Mouse (Mus musculus) embryonic fibroblast, embryonic 13.5 days (primary cell): ENCODE measurements around the gene Sh3pxd2b. TPM values are rescaled to one million over a fixed set of nuclear protein-coding genes. Genes with fewer than 3 reads are reported as not detected.

ENCODE experiments used
- H3K27ac ChIP-seq: 2 replicates; pipeline ENCODE4 v1.5.1; 2012; ENCODE audit warnings: low read length, control low read depth, inconsistent platforms; ENCODE audit not compliant: insufficient read depth
- H3K4me1 ChIP-seq: 2 replicates; pipeline ENCODE4 v1.6.1; 2011; ENCODE audit warnings: low read length; ENCODE audit not compliant: control insufficient read depth, insufficient read depth
- H3K4me3 ChIP-seq: 2 replicates; pipeline ENCODE4 v1.5.1; 2011; ENCODE audit warnings: mild to moderate bottlenecking, control low read depth, low read length; ENCODE audit not compliant: insufficient read depth
- CTCF ChIP-seq: IDR thresholded peaks from 2 replicates; pipeline ENCODE4 v1.5.1; 2011; ENCODE audit warnings: mild to moderate bottlenecking, control low read depth, low read length, moderate library complexity, borderline replicate concordance; ENCODE audit not compliant: insufficient read depth
- POLR2A ChIP-seq: IDR thresholded peaks from 2 replicates; pipeline ENCODE4 v1.6.1; 2011; ENCODE audit warnings: low read depth, mild to moderate bottlenecking, control low read depth, low read length, moderate library complexity
- polyA plus RNA-seq: library from polyadenylated mRNA; stranded (reverse); fragments of >200 nt; gene quantifications from 2 replicates; pipeline ENCODE4 v1.2.4, GENCODE M21; 2011; ENCODE audit warnings: low read depth; ENCODE audit not compliant: missing spikeins, insufficient read length

The Sh3pxd2b gene
- polyA plus RNA-seq, 1 experiment = 58.8 TPM

DNA sequence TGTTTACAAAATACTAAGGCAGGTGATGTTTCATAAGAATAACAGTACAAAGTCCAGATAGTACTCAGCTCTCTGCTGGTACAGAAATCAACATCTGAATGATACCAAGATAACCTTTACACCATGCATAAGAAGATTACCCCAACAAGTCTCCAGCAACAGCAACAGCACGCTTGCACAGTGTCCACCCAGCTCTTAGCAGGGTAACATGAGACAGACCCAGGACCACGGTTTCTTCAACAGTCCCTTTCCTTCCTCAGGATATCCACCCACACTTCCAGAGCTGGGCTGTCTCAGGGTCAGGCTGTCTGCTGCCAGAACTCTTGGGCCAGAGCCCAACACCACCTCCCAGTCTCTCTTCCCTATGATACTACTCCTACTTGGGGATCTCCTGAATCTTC is 8.5 kb upstream of the Sh3pxd2b start:
- TF ChIP-seq CTCF (no peak), POLR2A (no peak)
- no peaks in the 10 kb centered on the region for H3K4me1 ChIP-seq
- H3K27ac ChIP-seq = no peak overlapping the region
- no peak overlapping the region for H3K4me3 ChIP-seq

DNA sequence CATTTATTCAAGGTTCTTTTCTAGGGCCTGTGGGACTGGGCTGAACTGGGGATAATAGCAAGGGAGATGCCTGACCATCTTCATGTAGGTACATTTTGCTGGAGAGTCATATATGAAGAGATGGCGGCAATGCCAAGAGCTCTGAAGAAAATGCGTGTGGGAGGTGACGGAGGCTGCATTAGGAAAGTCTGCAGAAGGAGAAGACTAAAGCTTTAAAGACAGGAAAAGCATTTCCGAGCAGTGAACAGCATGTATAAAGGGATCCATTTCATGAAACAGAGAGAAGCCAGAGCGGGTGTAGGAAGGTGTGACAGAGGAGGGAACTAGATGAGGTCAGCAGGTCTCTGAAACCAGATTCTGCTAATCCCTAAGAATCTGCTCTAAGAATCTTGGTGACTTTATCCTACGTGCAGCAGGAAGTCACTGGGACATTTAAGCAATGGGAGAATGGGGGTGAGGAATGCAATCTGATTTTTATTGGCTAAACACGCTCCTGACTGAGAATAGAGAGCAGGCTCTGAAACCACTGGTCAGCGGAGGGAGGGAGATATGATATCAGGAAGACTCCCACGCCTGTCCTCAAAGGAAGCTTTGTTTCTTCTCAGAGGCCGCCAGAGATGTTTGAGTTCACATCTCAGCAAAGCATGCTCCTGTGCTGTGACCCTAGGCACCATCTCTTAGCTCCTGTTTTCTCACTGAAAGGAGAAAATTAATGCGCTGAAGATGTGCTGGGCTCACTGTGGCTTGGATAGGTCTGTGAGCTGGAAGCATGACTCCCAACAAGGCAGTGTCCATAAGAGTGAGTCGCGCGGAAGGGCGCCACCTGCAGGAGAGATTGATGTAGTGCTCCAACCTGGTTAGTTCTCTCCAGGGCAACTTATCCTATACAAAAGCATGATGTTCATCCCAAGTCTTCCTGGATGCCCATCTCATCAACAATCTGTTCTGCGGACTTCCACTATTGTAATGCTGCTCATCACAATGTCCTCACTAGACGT is 6.8 kb upstream of the Sh3pxd2b start:
- Histone ChIP-seq H3K27ac (no peak overlapping the region), H3K4me3 (no peak overlapping the region), H3K4me1 (peaks cover 4% of the 10 kb centered on the region)
- TF ChIP-seq CTCF = peak; percentile 67; the same call in 1 of the 2 replicates
- TF ChIP-seq POLR2A = no peak

DNA sequence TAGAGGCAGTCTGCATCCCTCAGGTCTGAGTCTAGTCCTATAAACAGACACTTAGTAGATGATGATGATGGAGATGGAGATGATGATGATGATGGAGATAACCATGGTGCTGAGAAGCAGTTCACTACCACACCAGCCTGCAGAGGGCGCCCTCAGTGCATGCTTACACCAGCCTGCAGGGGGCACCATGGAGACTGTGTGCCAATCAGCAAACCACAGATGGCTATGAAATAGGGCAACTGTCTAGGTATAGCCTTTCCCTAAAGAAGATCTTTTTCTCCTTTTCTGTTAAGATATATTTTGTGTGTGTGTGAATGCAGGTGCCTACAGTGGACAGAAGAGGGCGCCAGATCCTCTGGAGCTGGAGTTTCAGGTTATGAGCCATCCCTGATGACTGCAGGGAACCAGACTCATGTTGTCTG is 4.8 kb upstream of the Sh3pxd2b start:
- H3K4me3 ChIP-seq = no peak overlapping the region
- H3K4me1 ChIP-seq = peaks cover 8% of the 10 kb centered on the region
- TF ChIP-seq POLR2A (no peak), CTCF (peak; percentile 89)
- no peak overlapping the region for H3K27ac ChIP-seq

DNA sequence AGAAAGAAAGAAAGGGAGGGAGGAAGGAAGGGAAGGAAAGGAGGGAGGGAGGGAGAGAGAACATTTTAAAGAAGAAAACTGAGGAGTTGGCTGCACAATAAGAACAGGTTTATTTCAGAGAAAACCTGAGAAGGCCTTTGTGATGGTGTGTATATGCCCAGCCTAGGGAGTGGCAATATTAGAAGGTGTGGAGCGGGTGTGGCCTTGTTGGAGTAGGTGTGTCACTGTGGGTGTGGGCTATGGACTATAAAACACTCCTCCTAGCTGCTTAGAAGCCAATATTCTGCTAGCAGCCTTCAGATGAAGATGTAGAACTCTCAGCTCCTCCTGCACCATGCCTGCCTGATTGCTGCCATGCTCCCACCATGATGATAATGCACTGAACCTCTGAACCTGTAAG is 4.3 kb upstream of the Sh3pxd2b start:
- no peak overlapping the region for H3K27ac ChIP-seq
- peaks cover 8% of the 10 kb centered on the region for H3K4me1 ChIP-seq
- TF ChIP-seq POLR2A (no peak), CTCF (no peak)
- H3K4me3 ChIP-seq = no peak overlapping the region

DNA sequence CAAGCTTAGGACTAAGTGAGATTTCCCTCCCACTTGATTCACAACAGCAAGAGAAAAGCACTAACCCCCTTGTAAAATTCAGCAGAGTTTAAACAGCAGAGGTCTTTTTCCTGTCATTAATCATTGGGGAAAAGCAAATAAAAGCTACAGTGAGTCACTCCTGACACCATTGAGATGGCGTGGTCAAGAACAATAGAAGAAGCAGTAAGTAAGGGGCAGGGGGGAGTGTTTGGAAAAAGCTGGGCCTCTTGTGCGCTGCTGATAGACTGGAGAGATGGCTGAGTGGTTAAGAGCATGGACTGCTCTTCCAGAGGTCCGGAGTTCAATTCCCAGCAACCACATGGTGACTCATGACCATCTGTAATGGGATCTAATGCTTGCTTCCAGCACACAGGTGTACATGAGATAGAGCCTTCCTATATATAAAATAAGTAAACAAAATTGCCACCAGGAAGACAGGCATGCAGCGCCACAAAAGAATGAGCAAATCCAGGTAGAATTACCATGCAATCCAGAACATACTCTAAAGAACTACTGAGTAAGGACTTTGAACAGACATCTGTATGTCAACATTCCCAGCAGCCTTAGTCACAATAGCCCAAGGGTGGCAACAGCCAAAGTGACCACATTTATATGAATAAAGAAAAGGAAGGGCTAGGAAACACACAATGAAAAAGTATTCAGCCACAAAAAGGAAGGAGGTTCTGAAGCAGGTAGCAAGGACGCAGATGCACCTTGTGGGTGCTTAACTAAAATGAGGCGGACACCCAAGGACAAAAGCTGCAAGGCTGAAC is 1.9 kb upstream of the Sh3pxd2b start:
- no peak overlapping the region for H3K4me3 ChIP-seq
- peak overlapping the region; percentile 18 for H3K27ac ChIP-seq
- no peak for TF ChIP-seq CTCF
- TF ChIP-seq POLR2A = no peak
- H3K4me1 ChIP-seq = peaks cover 14% of the 10 kb centered on the region

DNA sequence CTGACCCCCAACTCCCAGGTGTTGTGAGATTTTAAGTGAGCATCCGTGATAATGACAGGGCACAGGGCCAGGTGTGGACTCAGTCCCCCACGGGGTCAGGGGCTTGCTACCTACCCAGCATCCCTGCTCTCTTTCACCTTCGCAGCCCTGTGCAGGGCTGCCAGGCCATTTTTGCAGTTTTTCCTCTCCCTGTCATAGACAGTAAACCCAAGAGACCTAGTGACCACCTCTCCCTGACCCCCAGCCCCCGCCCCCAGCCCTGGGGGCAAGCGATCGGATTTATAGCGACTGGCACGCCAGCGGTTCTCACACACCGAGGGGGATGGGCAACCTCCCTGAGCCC is 385 bp upstream of the Sh3pxd2b start:
- H3K4me1 ChIP-seq = peaks cover 14% of the 10 kb centered on the region
- H3K27ac ChIP-seq = no peak overlapping the region
- TF ChIP-seq CTCF (no peak), POLR2A (no peak)
- peak overlapping the region; percentile 42 for H3K4me3 ChIP-seq

DNA sequence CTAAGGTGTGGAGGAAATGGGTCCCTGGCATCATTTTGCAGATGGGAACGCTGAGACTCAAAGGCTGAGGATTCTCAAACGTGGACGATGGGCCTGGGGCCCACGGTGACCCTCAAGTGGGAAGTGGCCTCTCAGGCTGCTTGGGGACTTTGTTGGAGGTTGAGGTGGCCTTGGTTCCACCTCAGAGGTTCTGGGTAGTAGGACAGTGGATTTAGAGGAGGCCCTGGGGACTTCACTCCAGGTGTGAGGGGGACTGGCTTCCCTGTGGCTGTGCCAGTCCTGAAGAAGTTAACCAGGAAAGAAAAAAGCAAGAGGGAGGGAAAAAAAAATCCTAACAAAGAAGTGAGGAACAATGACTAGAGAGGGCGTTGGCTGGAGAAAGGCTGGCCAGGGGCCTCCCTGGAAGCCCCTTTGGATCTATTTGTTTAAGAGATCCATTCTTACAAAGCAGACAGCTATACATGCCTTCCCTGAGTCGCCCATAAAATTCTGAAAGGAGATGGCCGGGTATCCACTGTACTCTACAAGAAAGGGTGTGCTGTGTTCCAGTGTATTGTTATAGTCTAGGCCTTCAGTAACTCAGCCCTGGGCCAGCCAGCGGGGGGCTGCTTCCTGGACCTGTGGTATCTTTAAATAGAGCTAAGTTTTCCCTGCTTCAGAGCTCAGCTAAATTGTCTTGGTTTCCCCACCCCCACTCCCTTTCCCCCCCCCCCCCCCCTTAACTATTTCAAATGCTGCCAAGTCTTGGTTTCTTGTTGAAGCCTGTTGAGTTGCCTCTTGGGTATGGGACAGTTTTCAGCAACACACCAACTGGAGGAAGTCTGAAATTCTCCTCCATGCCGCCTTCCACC is 1.0 kb downstream of the Sh3pxd2b start:
- peak overlapping the region; percentile 85 for H3K27ac ChIP-seq
- TF ChIP-seq CTCF (no peak), POLR2A (peak; percentile 27; the same call in 1 of the 2 replicates)
- H3K4me3 ChIP-seq = peak overlapping the region; percentile 98
- H3K4me1 ChIP-seq = peaks cover 14% of the 10 kb centered on the region

DNA sequence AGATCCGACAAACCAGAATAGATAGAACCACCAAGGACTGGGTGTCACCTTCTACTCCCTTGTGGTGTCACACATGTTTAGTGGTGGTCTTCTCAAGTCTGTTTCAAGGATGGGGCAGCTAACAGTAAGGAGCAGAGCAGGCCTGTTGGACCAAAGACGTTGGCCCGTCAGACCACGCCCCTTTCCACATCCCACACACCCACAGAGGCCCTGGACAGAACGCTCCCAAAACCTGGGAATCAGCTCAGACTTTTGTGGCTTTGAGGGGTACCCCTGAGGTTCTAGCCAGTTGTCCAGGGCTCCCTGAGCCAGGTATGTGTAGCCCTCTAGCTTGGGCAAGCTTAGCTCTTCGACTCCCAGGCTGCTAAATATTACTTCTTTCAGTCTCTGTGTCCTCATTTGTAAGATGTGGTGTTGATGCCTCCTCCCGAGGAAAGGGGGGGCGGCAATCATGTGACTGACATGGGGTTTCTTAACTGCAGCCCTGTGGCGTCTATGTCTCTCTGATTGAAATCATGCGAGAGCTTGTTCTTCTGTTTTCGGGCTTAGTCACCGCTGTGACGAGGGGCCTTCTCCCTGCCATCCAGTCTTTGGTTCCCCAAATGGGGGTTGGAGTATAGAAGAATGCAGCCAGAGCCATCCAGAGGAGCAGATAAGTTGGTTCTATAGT is 1.8 kb downstream of the Sh3pxd2b start:
- Histone ChIP-seq H3K4me3 (no peak overlapping the region; the same call in none of the 2 replicates), H3K27ac (peak overlapping the region; percentile 55), H3K4me1 (peaks cover 19% of the 10 kb centered on the region)
- TF ChIP-seq CTCF (no peak), POLR2A (peak; percentile 39)
